Mouse (Mus musculus): ENCODE data around the gene Eps8l3.
A peak's percentile ranks its signal among the peaks of the same experiment; 100 is the strongest.

The Eps8l3 gene

DNA sequence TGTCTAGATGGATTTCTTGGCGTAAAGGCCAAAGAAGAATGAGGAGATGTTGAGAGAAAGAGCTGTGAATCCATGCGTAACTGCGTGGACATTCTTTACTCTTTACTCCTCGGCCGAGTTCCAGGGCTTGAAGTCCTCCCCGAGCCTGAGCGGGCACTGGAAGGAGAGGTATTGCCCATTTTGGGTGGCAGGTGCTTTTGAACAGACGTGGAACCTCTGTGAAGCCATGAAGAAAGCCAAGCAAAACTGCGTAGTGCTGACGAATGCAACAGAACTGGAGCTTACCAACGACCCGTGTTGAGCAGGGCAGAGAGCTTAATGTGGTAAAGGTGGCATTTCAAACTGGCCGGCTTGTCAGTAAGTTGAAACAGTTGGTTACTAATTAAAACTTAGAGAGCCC lies 21.7 kb downstream of the Eps8l3 start:
- no peak for DNase-seq

DNA sequence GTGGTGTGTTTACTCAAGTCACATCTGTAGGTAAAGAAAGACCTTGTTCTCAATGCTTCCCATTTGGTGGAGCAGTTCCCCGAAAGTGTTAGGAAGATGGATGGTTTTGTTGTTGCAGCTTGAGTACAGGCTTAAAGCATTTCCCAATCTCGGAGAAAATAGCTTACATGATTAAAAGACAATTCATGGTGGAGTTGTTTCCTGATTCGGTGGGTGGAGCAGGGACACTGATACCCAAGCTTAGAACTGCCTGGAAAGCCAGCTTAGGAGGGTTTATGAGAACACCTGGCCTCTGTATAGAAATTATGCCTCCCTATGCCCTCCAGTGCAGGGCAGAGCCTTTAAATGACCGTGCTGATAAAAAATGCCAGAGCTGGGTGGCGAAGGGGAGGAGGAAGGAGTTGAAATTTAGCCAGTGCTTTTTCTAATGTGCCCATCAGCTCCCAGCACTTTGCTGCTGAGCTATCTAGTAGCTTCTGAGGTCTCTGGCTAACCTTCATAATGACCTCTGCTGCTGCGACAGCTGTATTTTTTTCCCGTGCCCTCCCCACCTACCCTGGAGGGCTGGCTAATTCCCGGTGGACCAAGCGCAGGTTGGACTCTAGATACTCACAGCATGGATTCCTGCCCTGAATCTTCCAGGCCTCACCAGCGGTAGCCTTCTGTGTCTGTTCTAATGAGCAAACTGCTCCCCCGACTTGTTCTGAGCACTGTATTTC lies 24.1 kb downstream of the Eps8l3 start:
- DNase-seq: no peak

DNA sequence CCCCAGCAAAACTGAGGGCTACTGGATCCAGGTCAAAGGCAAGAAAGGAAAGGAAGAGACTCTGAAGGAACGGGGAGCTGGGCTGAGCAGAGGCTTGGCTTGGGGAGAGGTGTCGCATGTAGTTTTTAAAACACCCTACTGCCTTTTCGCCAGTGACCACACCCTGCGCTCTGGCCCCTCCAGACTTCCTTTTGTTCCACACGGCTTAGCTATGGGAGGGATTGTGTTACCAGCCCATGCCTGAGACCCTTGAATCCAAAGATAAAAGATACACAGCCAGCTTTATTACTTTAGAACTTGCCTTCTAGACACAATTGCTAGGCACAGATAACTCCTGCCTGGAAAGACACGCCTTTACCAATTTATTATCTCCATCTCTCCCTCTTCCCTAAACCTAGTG lies 28.9 kb downstream of the Eps8l3 start:
- no peak for DNase-seq

DNA sequence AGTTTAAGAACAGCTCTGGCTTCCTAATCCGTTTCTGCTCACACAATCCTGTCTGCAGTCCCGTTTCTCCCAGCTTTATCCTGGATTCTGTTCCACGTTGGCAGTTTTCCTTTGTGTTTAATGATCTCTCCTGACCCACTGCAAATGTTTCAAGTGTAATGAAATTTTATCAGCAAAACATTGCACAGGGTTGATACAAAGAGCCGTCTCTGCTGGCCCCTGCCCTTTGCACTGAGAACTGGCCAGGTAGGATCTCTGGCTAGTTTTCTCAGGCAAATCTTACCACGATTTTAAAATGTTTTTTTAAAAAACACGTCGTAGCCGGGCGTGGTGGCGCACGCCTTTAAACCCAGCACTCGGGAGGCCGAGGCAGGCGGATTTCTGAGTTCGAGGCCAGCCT lies 39.6 kb downstream of the Eps8l3 start:
- DNase-seq: no peak

DNA sequence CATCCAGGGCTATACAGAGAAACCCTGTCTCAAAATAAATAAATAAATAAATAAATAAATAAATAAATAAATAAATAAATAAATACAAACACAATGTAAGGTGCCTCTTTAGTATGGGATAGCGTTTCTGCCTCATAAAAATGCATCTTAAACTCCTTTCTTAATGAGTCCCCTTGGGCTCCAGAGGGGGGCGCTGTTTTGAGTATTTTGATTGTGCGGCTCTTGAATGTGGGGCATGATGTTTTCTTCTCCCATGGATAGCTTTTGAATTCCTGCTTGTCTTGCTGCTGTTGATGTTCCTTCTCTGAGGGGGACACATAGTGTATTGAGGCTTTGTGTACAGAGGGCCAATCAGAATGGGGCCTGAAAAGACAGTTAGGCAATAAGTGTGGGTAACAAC lies 40.1 kb downstream of the Eps8l3 start:
- DNase-seq: peak in 1 of 2 experiments; percentile 34

DNA sequence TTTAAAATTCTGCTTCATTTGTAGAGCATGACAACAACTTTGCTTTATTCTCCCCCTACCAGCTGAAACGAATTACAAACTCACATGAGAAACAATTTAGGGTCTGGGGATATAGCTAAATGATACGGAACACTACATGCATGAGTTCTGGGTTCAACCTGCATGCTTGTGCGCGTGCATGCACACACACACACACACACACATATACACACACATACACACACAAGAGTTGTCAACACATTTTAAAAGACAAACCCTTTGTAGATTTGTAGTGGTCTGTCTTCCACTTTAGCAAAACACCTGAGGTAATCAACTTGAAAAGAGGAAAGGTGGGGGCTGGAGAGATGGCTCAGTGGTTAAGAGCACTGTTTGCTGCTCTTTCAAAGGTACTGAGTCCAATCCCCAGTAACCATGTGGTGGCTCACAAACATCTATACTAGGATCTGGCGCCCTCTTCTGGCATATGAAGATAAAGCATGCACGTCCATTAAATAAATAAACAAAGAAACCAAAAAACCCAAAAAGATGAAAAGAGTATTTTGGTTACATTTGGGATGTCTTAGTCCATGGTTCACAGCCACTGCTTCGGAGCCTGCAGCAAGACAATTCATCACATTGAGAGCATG lies 40.9 kb downstream of the Eps8l3 start:
- DNase-seq: peak; percentile 76 to 86

DNA sequence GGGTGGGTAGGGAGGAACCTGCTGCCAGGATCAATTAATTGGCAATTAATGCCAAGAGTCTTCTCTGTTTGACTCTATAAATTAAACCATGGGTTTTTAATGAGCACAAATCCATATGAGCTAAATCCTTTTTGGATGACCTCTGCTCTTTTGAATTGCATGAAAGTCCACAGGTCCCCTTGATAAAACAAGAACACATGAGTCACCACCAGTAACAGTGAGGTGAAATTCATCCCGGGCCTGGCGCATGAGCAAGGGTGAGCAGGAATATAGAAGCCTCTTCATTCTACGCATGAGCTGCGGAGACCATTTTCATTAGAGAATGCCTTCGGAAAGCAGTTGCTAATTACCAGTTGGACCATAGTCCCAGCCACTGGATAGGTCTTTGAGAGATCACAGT lies 43.3 kb downstream of the Eps8l3 start:
- no peak for DNase-seq

DNA sequence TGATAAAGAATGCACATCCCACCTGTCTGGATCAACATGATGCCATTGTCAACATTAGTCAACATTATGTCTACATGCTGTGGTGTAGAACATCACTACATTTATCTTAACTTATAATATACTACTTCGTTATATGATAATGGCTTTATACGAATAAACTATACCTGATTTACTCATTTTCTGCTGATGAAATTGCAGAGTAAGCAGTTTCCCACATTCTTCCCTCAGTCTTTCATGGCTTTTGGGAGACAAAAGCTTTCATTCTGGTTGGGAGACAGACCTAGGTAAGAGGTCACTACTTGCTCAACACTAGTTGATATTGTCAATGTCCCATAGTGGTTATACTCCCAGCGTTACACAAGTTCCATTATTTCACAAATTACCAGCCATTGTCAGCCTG lies 48.3 kb downstream of the Eps8l3 start:
- no peak for DNase-seq

DNA sequence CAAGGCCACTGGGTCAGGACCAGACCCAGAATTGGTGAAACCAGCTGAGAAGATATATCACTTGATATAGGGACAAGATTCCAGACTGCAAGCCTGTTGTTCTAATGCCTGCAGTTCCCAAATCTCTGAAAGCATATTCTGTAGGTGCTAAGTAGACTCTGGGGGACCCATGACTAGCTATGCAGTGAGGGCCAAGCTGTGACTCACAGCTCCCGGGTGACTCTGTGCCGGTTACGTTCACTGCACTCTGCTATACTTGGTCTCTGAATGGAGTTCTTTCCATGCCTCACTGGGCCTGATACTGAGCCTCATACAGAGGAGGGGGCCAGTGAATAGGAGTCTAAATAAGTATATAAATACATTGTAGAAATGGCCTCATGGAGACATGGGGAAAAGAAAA lies 50.8 kb downstream of the Eps8l3 start:
- no peak for DNase-seq

DNA sequence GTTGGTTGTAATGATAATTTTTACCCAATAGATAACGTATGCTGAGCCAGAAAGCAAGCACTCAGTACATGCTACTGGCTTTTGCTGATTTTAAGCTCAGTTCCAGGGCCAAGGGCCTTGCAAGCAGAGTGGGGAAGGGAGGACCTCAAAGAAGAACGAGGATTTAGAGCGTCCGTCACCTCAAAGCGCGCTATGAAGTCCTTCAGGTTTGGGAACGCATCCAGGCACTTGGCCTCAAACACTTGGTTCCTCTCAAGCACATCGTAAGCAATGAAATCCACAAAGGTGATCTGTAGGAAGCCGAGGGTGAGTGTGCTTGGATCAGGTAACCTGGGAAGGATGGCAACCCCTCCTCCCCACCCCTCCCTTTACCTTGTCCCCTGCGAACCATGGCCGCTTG lies 51.7 kb downstream of the Eps8l3 start:
- DNase-seq: no peak

DNA sequence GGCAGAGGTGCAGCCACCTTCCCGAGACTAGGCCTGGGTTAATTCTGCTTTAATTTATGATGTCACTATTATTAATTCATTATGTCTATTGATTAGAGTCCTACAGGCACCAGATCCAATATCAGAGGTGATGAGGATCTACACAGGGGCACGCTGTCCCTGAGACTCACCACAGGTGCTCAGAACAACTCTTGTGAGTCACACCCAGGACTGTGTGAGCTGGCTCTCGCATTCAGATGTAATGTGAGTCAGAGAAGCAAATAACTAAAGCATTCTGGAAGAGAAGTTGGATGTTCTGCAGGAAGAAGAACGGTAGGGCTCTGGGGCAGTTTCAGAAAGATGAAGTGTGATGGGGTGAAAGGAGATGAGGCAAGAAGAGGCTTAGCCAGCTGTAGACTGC lies 52.2 kb downstream of the Eps8l3 start:
- DNase-seq: no peak

DNA sequence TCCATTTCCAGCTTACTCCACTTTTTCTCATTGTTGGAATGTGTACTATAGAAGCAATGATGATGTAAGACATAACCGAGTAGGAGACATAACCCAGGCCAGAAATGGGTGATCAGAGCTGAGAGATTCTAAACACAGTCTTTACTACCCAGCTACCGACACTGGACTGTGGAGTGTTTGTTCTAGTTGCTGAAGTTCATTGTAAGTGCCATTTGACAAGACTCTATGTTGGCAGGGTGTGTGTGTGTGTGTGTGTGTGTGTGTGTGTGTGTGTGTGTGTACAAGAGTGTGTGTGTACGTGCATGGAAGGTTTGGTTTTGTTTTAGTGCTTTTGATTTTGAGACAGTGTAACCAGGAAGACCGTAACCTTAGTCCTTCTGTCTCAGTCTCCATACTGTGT lies 52.7 kb downstream of the Eps8l3 start:
- no peak for DNase-seq

DNA sequence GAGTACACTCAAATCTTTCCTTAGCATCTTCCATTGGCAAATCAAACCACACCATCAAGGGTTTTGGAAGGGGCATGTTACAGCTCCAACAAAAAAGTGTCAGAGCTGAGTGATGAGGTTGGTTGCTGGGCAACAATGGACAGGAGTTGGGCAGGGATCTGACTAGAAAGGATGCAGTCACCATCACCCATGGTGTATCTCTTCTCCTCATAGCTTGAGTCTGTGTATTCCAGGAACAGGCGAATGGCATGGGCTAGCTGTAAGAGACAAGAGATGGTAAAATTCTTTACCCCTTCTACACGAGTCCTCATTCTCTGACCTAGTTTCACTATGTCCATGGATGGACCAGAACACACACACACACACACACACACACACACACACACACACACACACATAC lies 54.1 kb downstream of the Eps8l3 start:
- no peak for DNase-seq

DNA sequence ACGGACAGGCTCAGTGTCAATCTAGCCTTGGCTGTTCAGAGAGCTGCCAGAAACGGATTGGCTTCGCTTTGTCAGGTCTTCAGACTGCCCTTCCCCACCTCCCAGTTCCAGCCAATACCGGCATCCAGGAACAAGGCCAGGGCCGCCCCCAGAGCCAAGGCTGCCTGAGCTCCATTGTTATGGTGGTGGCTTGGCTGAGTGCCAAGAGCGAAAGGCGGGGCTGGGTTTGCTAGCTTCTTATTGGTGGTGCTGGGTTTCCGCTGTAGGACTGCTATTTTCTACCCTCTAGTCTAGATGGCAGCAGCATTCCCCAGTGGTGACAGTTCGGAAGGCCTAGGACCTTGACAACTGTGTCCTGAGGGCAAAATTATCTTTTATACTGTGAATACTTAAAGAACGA lies 54.6 kb downstream of the Eps8l3 start, which contains the start of gene Gstm7:
Gene Gstm7, minus strand, starts transcription at position 148 of the 400 bp plus-strand sequence.
- peak; percentile 100 for DNase-seq

DNA sequence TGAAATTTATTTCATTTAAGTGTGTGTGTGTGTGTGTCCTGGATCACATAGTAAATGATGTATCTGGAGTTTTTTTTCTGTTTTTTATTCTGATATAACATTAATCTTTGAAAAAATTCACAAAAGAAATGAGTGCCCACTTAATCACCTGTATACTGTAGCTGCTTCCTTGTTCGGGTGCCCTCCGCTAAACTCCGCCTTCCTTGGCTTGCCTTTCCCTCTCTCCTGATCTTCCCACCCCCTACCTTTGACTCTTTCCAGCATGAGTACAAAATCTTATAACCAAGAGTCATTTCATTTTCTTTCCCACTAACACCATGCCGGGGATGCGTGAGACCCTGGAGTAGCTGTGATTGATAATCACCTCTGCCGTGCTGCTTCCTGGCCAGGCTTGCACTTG lies 55.1 kb downstream of the Eps8l3 start:
- DNase-seq: peak in 1 of 2 experiments; percentile 54

DNA sequence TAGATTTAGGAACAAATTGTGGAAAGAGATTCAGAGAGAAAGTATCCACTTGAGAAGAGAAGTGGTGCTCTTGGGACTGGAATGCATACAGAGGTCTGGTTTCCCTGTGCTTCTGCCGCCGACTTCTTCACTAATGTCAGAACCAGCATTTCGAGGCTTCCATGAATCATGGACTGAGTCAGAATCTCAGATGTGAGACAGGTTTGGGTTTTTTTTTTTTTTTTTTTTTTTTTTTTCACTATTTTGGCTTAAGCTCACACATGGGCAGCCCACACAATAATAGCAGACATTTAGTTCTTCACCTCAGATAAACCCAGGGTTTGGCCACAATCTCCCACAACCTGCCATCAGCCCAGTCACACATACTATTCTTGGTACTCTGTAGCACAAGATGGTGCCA lies 58.2 kb downstream of the Eps8l3 start:
- DNase-seq: no peak

DNA sequence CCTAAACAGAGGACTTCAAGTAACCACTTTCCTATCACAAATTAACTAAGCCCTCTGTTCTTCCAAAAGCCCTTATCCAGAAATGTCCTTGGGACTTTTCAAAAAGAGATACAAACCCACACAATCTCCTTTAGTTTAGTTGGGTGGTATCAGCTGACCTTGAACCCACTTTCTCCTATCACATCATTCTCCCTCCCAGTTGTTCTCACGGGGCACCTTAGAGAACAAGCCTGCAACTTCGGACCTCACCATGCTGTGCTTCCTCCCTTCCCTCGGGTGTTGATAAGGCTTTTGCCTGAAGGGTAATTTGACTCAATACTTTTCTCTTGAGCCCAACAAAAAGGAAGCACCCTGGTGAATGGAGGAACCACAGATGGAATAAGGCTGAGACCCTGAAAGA lies 58.9 kb downstream of the Eps8l3 start:
- no peak for DNase-seq

DNA sequence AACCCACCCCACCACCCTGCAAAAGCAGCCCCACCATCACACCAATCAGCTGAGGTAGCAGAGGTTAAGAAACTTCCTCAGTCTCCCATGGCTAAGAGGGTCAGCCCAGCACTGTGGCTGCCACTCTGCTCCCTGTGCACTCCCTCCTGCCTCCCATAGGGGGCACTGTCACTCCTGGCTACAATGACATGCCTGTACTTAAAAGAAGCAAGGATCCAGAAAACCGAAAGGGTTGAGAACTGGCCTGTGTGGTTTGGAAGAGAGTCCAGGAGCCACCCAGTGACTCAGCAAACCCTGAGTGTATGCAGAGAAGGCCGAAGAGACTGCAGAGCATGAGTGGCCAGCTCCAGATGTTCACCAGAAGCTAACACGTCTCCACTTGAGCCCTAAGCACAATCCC lies 62.4 kb downstream of the Eps8l3 start:
- DNase-seq: peak; percentile 67 to 69

DNA sequence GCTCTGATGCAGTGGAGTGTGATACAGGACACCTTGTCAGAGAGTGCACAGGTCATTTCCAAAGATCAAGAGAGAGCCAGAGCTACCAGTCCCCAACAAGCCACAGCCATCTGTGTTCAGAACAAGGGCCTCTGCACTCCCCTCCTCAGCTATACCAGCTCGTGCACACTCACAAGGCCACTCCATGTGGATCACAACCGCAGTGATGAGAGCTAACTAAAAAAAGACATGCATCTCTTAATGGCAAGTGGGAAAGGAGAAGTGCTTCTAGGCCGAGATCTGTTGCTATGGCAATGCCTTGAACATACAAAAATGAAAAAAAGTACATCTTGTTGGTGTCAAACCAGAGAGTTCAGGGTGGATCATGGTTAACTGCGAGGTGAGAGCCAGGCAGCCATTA lies 62.8 kb downstream of the Eps8l3 start:
- no peak for DNase-seq

DNA sequence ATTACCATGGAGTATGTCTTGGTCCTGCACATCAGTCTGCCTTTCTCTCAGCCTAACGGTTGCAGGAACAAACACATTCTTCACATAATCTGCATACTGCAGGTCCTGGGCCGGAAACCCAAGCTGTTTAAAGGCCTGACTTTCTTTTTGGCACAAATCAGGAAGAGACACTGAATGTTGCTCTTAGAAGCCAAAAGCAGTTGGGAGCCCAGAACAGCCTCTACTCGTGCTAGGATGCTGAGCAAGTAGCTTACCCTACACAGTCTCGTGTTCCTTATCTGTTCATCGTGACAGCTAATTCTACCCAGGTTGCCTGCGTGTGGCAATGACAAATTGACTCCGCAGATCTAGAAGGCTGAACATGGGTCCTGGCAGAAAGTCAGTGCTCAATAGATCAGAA lies 63.5 kb downstream of the Eps8l3 start:
- peak in 1 of 2 experiments; percentile 33 for DNase-seq

DNA sequence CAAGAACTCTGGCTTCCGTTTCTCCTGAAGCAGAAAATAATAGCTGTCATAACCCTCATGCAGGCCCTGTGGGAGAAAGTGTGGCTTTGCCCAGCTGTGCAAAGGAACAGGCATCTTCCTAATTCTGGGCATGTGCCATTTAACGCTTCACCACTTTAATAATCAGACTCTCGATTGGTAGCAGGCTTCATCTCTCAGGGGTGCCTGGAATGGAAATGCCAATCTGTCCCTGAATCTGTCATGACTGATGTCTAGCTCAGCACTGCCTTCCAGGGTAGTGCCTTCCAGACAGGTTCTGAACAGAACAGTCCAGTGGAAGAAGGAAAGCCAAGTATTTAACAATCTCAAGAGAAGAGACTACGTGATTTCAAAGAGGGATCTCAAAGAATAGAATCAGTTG lies 64.2 kb downstream of the Eps8l3 start:
- DNase-seq: peak; percentile 72 to 76
